Mouse (Mus musculus) heart, embryonic 12.5 days (tissue): Measurements from ENCODE around the gene Smim4. TPM values are rescaled to one million over a fixed set of nuclear protein-coding genes. Genes with fewer than 3 reads are reported as not detected.

Source experiments
- ATAC-seq: fragments of 200-750 bp; cut with Nextera tagmentation; 2 replicates; pipeline ENCODE4 v1.8.0; 2017; ENCODE audit warnings: moderate TSS enrichment, moderate library complexity; ENCODE audit not compliant: insufficient number of reproducible peaks, low FRiP score
- H3K27ac ChIP-seq: fragments of 300-500 bp; sonication (generic); 2 replicates; pipeline ENCODE4 v1.5.1; 2016; ENCODE audit warnings: mild to moderate bottlenecking, moderate library complexity; ENCODE audit not compliant: poor library complexity, severe bottlenecking
- H3K27me3 ChIP-seq: fragments of 300-500 bp; sonication (generic); replicated peaks from 2 replicates; pipeline ENCODE4 v1.6.1; 2016; ENCODE audit warnings: mild to moderate bottlenecking, moderate library complexity
- H3K36me3 ChIP-seq: fragments of 300-500 bp; sonication (generic); 2 replicates; pipeline ENCODE4 v1.6.1; 2016; ENCODE audit warnings: mild to moderate bottlenecking, moderate library complexity
- H3K4me1 ChIP-seq: fragments of 300-500 bp; sonication (generic); replicated peaks from 2 replicates; pipeline ENCODE4 v1.6.1; 2016; ENCODE audit warnings: mild to moderate bottlenecking
- H3K4me2 ChIP-seq: fragments of 300-500 bp; sonication (generic); 2 replicates; pipeline ENCODE4 v1.6.1; 2016; ENCODE audit warnings: mild to moderate bottlenecking, moderate library complexity
- H3K4me3 ChIP-seq: fragments of 300-500 bp; sonication (generic); 2 replicates; pipeline ENCODE4 v1.5.1; 2016; ENCODE audit warnings: mild to moderate bottlenecking
- H3K9ac ChIP-seq: fragments of 300-500 bp; sonication (generic); 2 replicates; pipeline ENCODE4 v1.6.1; 2016; ENCODE audit warnings: mild to moderate bottlenecking, moderate library complexity
- H3K9me3 ChIP-seq: fragments of 300-500 bp; sonication (generic); replicated peaks from 2 replicates; pipeline ENCODE4 v1.6.1; 2016; ENCODE audit warnings: mild to moderate bottlenecking, moderate library complexity
- WGBS: fragments of 180-500 bp; shearing (Covaris S2); methylation state at CpG from one replicate; pipeline ENCODE4 v1.1.7; 2016; 5-methylcytosine and 5-hydroxymethylcytosine counted together
- polyA plus RNA-seq: library from polyadenylated mRNA; unstranded; fragments of >200 nt; fragmentation: Nextera tagmentation; extraction: Ambion mirVana; gene quantifications from 2 replicates; pipeline ENCODE4 v1.2.1, GENCODE M21; 2016

The Smim4 gene
- polyA plus RNA-seq, 1 experiment from 2014 or later = 68.6 TPM

- H3K9ac ChIP-seq = no peak overlapping the region
- peaks cover 20% of the 10 kb centered on the region for H3K4me1 ChIP-seq
- H3K4me2 ChIP-seq = no peak overlapping the region
- peaks cover 57% of the 10 kb centered on the region for H3K36me3 ChIP-seq
- H3K27ac ChIP-seq = no peak overlapping the region
- H3K4me3 ChIP-seq = no peak overlapping the region
- no peaks in the 10 kb centered on the region for H3K9me3 ChIP-seq
- ATAC-seq = no peak
- no peaks in the 10 kb centered on the region for H3K27me3 ChIP-seq
- 79% methylated on average over 5 of the region's 5 CpGs for WGBS
Measured at GRCm38 (mm10) chr14:31112187-31112586, 16.6 kb downstream of the Smim4 start.

GRCm38 (mm10) chr14:31110613-31111012 is 18.1 kb downstream of the Smim4 start:
- no peaks in the 10 kb centered on the region for H3K9me3 ChIP-seq
- 52% methylated on average over 3 of the region's 3 CpGs for WGBS
- H3K4me3 ChIP-seq = no peak overlapping the region
- H3K9ac ChIP-seq = no peak overlapping the region
- H3K4me2 ChIP-seq = no peak overlapping the region
- no peaks in the 10 kb centered on the region for H3K27me3 ChIP-seq
- peaks cover 62% of the 10 kb centered on the region for H3K36me3 ChIP-seq
- H3K4me1 ChIP-seq = peaks cover 13% of the 10 kb centered on the region
- no peak for ATAC-seq
- no peak overlapping the region for H3K27ac ChIP-seq

GRCm38 (mm10) chr14:31105156-31105555 is 23.6 kb downstream of the Smim4 start:
- no peak overlapping the region for H3K4me3 ChIP-seq
- no peak for ATAC-seq
- H3K9me3 ChIP-seq = no peaks in the 10 kb centered on the region
- 93% methylated on average over 2 of the region's 2 CpGs for WGBS
- H3K27me3 ChIP-seq = no peaks in the 10 kb centered on the region
- no peak overlapping the region for H3K27ac ChIP-seq
- H3K36me3 ChIP-seq = peaks cover 56% of the 10 kb centered on the region
- peaks cover 6% of the 10 kb centered on the region; the same call in 1 of the 2 replicates for H3K4me1 ChIP-seq
- no peak overlapping the region for H3K9ac ChIP-seq
- H3K4me2 ChIP-seq = no peak overlapping the region

- WGBS = 85% methylated on average over 1 of the region's 1 CpGs
- ATAC-seq = no peak
- Histone ChIP-seq H3K27me3 (no peaks in the 10 kb centered on the region), H3K27ac (no peak overlapping the region), H3K4me1 (no peaks in the 10 kb centered on the region), H3K9me3 (no peaks in the 10 kb centered on the region), H3K36me3 (peaks cover 70% of the 10 kb centered on the region), H3K4me2 (no peak overlapping the region), H3K9ac (no peak overlapping the region), H3K4me3 (no peak overlapping the region)
Measured at GRCm38 (mm10) chr14:31089918-31090317, 38.8 kb downstream of the Smim4 start.

GRCm38 (mm10) chr14:31088515-31088914 is 40.2 kb downstream of the Smim4 start:
- Histone ChIP-seq H3K9ac (no peak overlapping the region), H3K4me3 (no peak overlapping the region), H3K4me1 (no peaks in the 10 kb centered on the region), H3K27me3 (no peaks in the 10 kb centered on the region), H3K4me2 (no peak overlapping the region), H3K27ac (no peak overlapping the region), H3K36me3 (peaks cover 66% of the 10 kb centered on the region), H3K9me3 (no peaks in the 10 kb centered on the region)
- ATAC-seq = no peak
- WGBS = 93% methylated on average over 2 of the region's 2 CpGs

GRCm38 (mm10) chr14:31087433-31087832 is 41.3 kb downstream of the Smim4 start:
- H3K4me2 ChIP-seq = no peak overlapping the region
- H3K9me3 ChIP-seq = no peaks in the 10 kb centered on the region
- H3K9ac ChIP-seq = no peak overlapping the region
- 75% methylated on average over 6 of the region's 6 CpGs for WGBS
- H3K4me1 ChIP-seq = no peaks in the 10 kb centered on the region
- ATAC-seq = no peak
- H3K4me3 ChIP-seq = no peak overlapping the region
- no peak overlapping the region for H3K27ac ChIP-seq
- peaks cover 63% of the 10 kb centered on the region for H3K36me3 ChIP-seq
- H3K27me3 ChIP-seq = no peaks in the 10 kb centered on the region

GRCm38 (mm10) chr14:31081147-31081546 is 47.6 kb downstream of the Smim4 start:
- peaks cover 55% of the 10 kb centered on the region for H3K36me3 ChIP-seq
- no peak overlapping the region for H3K9ac ChIP-seq
- no peak for ATAC-seq
- H3K9me3 ChIP-seq = peaks cover 6% of the 10 kb centered on the region; the same call in 1 of the 2 replicates
- no peak overlapping the region for H3K27ac ChIP-seq
- no peak overlapping the region for H3K4me2 ChIP-seq
- no peaks in the 10 kb centered on the region for H3K4me1 ChIP-seq
- no peak overlapping the region for H3K4me3 ChIP-seq
- H3K27me3 ChIP-seq = no peaks in the 10 kb centered on the region

GRCm38 (mm10) chr14:31079313-31080028 is 49.3 kb downstream of the Smim4 start:
- no peak overlapping the region for H3K4me3 ChIP-seq
- 83% methylated on average over 3 of the region's 3 CpGs for WGBS
- H3K4me2 ChIP-seq = no peak overlapping the region
- peak; percentile 55; the same call in 1 of the 2 replicates for ATAC-seq
- peak overlapping the region; percentile 3; the same call in 1 of the 2 replicates for H3K27ac ChIP-seq
- H3K4me1 ChIP-seq = no peaks in the 10 kb centered on the region
- H3K9ac ChIP-seq = no peak overlapping the region
- peaks cover 6% of the 10 kb centered on the region; the same call in 1 of the 2 replicates for H3K9me3 ChIP-seq
- H3K27me3 ChIP-seq = no peaks in the 10 kb centered on the region
- H3K36me3 ChIP-seq = peaks cover 58% of the 10 kb centered on the region

GRCm38 (mm10) chr14:31078597-31079208 is 50.1 kb downstream of the Smim4 start:
- H3K9me3 ChIP-seq = peaks cover 6% of the 10 kb centered on the region; the same call in 1 of the 2 replicates
- H3K27ac ChIP-seq = peak overlapping the region; percentile 3
- no peak overlapping the region for H3K4me2 ChIP-seq
- H3K4me1 ChIP-seq = no peaks in the 10 kb centered on the region
- peaks cover 66% of the 10 kb centered on the region for H3K36me3 ChIP-seq
- no peaks in the 10 kb centered on the region for H3K27me3 ChIP-seq
- 0 out of 2 replicates have a peak, but pooled peaks have one; percentile 48 for ATAC-seq
- no peak overlapping the region for H3K4me3 ChIP-seq
- WGBS = 93% methylated on average over 3 of the region's 3 CpGs
- no peak overlapping the region for H3K9ac ChIP-seq

- H3K27ac ChIP-seq = no peak overlapping the region
Measured at GRCm38 (mm10) chr14:31069086-31069733, 59.5 kb downstream of the Smim4 start.

GRCm38 (mm10) chr14:31062277-31062676 is 66.5 kb downstream of the Smim4 start:
- WGBS = 49% methylated on average over 1 of the region's 1 CpGs

More at GRCm38 (mm10) chr14:31069086-31069733, 59.5 kb downstream of the Smim4 start:
- Histone ChIP-seq H3K36me3 (peaks cover 57% of the 10 kb centered on the region), H3K4me3 (no peak overlapping the region), H3K9me3 (no peaks in the 10 kb centered on the region), H3K4me2 (no peak overlapping the region), H3K27me3 (no peaks in the 10 kb centered on the region), H3K4me1 (no peaks in the 10 kb centered on the region), H3K9ac (no peak overlapping the region)
- WGBS = 95% methylated on average over 4 of the region's 4 CpGs
- ATAC-seq = no peak

More at GRCm38 (mm10) chr14:31062277-31062676, 66.5 kb downstream of the Smim4 start:
- ATAC-seq = no peak
- H3K27me3 ChIP-seq = no peaks in the 10 kb centered on the region
- no peak overlapping the region for H3K27ac ChIP-seq
- no peaks in the 10 kb centered on the region for H3K9me3 ChIP-seq
- no peak overlapping the region for H3K4me2 ChIP-seq
- H3K4me3 ChIP-seq = no peak overlapping the region
- H3K36me3 ChIP-seq = peaks cover 66% of the 10 kb centered on the region
- no peaks in the 10 kb centered on the region for H3K4me1 ChIP-seq
- H3K9ac ChIP-seq = no peak overlapping the region
